Mouse (Mus musculus) myocyte (in vitro differentiated cells): ENCODE data around the gene Acot3.

Experiments used
- CEBPB ChIP-seq: IDR thresholded peaks from 2 replicates; pipeline ENCODE4 v1.6.1; 2011; ENCODE audit warnings: mild to moderate bottlenecking, moderate library complexity; ENCODE audit not compliant: poor library complexity, insufficient read depth, severe bottlenecking
- E2F4 ChIP-seq: IDR thresholded peaks from one replicate; pipeline ENCODE4 v1.6.1; 2011; ENCODE audit warnings: mild to moderate bottlenecking, control low read depth, moderate library complexity; ENCODE audit not compliant: insufficient read depth
- MAX ChIP-seq: IDR thresholded peaks from one replicate; pipeline ENCODE4 v1.6.1; 2011; ENCODE audit warnings: low read depth, mild to moderate bottlenecking, control low read depth
- MYOD1 ChIP-seq, 3 experiments: IDR thresholded peaks; one replicate each; pipeline ENCODE4 v1.6.1; 2011; ENCODE audit warnings: control low read depth in 2 of 3, low read depth in 2 of 3, mild to moderate bottlenecking in 2 of 3, moderate library complexity in 1 of 3; ENCODE audit not compliant: insufficient read length in 2 of 3, control insufficient read depth in 1 of 3
- MYOG ChIP-seq, 3 experiments: IDR thresholded peaks; one replicate each; pipeline ENCODE4 v1.6.1; 2011; ENCODE audit warnings: control low read depth in 2 of 3, low read depth in 2 of 3, mild to moderate bottlenecking in 2 of 3; ENCODE audit not compliant: insufficient read length in 2 of 3, control insufficient read depth in 1 of 3, insufficient read depth in 1 of 3
- POLR2A ChIP-seq: IDR thresholded peaks from one replicate; pipeline ENCODE4 v1.6.1; 2011; ENCODE audit warnings: low read depth, mild to moderate bottlenecking, control low read depth, moderate library complexity; ENCODE audit not compliant: insufficient read length
- POLR2AphosphoS2 ChIP-seq: IDR thresholded peaks from one replicate; pipeline ENCODE4 v1.6.1; 2011; ENCODE audit warnings: low read depth, control low read depth; ENCODE audit not compliant: insufficient read length
- REST ChIP-seq: IDR thresholded peaks from one replicate; pipeline ENCODE4 v1.6.1; 2011; ENCODE audit warnings: mild to moderate bottlenecking, control low read depth, moderate library complexity; ENCODE audit not compliant: insufficient read depth, insufficient read length
- SRF ChIP-seq: IDR thresholded peaks from one replicate; pipeline ENCODE4 v1.6.1; 2011; ENCODE audit warnings: low read depth; ENCODE audit not compliant: control insufficient read depth, insufficient read length
- TCF12 ChIP-seq: IDR thresholded peaks from one replicate; pipeline ENCODE4 v1.6.1; 2011; ENCODE audit warnings: mild to moderate bottlenecking, control low read depth; ENCODE audit not compliant: poor library complexity, insufficient read depth, severe bottlenecking
- TCF3 ChIP-seq: IDR thresholded peaks from one replicate; pipeline ENCODE4 v1.6.1; 2011; ENCODE audit warnings: low read depth, control low read depth; ENCODE audit not compliant: insufficient read length
- USF1 ChIP-seq: IDR thresholded peaks from one replicate; pipeline ENCODE4 v1.6.1; 2011; ENCODE audit warnings: low read depth, mild to moderate bottlenecking, control low read depth, moderate library complexity

- TF ChIP-seq TCF12 (no peak), POLR2A (no peak), POLR2AphosphoS2 (no peak), USF1 (no peak), SRF (no peak), CEBPB (no peak), REST (no peak), MAX (no peak), MYOG (IDR thresholded peaks at IDR 0.05; ENCODE audit: control insufficient read depth in 1 of 3, insufficient read depth in 1 of 3, insufficient read length in 2 of 3, low read depth in 2 of 3) (no peak), MYOD1 (IDR thresholded peaks at IDR 0.05; ENCODE audit: control insufficient read depth in 1 of 3, insufficient read length in 2 of 3, low read depth in 2 of 3) (no peak), E2F4 (no peak), TCF3 (no peak)
Measured at GRCm38 (mm10) chr12:84023052-84023745, 28.7 kb upstream of the Acot3 start.
